Mouse (Mus musculus) kidney, adult 2 months (tissue): ENCODE data around the gene Slit3.

ENCODE experiments used
- CTCF ChIP-seq: fragments of 200-500 bp; conservative IDR thresholded peaks from 2 replicates; pipeline ENCODE4 v1.5.1; 2011; ENCODE audit warnings: low read depth, mild to moderate bottlenecking, control low read depth, low read length, moderate library complexity, mixed read lengths; ENCODE audit not compliant: insufficient read depth, insufficient read length
- POLR2A ChIP-seq: fragments of 200-500 bp; IDR thresholded peaks from one replicate; pipeline ENCODE4 v1.6.1; 2011; ENCODE audit warnings: low read depth, low read length, control low read depth

GRCm38 (mm10) chr11:35660967-35661366, 539.9 kb downstream of the Slit3 start:
- TF ChIP-seq POLR2A = no peak
- TF ChIP-seq CTCF = no peak
